Mouse (Mus musculus): Measurements from ENCODE around the gene Uaca.

Uaca gene

DNA sequence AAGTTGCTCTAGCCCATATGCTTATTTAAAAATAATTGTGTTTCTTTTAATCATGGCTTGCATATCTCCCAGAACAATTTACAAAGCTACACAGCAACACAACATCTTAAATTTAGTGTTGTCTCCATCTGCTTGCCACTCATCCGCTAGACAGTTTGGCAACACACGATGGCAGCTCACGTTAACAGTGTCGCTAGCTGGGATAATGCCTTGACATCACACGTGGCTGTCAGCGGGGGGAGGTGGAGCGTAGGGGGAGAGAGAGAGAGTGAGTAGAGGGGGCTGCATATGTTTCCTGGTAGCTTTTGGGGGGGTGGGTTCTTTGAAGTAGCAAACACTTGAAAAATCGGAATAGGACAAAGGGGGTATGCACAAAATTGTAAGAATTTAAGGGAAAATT, 82.2 kb downstream of the Uaca start:
- no peak for TF ChIP-seq GATA4 (IDR thresholded peaks at IDR 0.05; ENCODE audit: insufficient replicate concordance, low read length)

DNA sequence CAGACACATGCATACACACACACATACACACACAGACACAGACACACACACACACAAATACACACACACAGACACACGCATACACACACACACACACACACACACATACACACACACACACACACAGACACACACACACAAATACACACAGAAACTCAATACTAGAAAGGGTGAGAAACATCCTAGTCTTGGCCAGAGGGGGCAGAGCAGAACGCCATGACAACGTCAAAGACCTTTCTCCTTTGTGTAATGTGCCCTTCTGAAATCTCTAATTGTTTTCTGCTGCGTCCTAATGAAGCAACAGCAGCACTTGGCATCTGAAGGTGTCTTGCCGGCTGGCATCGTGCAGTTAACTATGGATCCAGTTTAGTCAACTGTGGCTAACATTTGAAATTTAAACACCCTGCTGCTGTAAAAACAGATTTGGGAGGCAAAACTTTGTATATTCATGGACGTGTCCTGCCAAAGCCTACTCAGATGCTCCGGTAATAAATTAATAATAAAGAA, 83.8 kb downstream of the Uaca start:
- no peak for TF ChIP-seq GATA4 (IDR thresholded peaks at IDR 0.05; ENCODE audit: insufficient replicate concordance, low read length)

- no peak for TF ChIP-seq GATA4 (IDR thresholded peaks at IDR 0.05; ENCODE audit: insufficient replicate concordance, low read length)
These were observed 84.3 kb downstream of the Uaca start for GRCm38 (mm10) chr9:60878630-60879029.

GRCm38 (mm10) chr9:60885148-60885547, 90.8 kb downstream of the Uaca start:
- TF ChIP-seq GATA4 (IDR thresholded peaks at IDR 0.05; ENCODE audit: insufficient replicate concordance, low read length): no peak

DNA sequence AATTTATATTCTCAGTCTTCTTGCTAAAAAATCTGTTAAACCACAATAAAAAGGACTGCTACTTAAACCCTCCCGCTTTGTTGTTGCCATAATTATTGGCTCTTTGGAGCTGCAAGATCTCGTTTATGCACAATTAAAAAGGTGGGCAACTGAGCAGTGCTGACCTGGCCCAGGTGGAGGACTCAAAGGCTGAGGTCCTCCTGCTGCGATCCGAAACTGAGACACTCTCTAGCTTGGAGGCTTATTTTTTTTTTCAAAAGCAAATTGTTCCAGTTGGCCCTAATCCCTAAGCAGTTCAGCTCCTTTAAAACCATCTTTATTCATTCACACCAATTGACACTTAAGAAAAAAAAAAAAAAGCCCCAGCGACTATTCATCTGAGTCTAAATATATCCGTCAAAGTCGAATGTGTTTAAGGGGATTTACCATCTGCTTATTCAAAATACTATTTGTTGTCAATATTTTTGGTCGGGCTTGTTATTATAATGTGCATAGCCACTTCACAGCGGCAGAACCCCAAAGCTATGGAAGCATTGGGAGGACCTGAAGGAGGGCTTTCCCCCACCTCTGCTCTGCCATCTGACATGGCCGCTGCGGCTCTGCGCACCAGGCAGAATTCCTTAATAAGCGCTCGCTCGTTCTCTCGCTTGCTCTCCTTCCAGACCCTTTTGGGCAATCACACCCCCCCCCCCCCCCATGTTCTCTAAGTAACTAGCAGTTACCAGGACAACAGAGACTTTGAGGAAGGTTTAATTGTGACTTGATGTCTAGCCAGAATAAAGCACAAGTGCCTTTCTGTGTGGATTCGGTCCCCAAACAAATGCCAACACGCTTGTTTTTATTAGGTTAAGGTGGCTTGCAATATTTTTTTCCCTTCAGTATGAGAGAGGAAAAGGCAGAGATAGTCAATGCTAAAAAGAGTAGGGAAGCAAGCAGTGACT, 92.4 kb downstream of the Uaca start:
- TF ChIP-seq GATA4 (IDR thresholded peaks at IDR 0.05; ENCODE audit: insufficient replicate concordance, low read length): no peak

- TF ChIP-seq GATA4 (IDR thresholded peaks at IDR 0.05; ENCODE audit: insufficient replicate concordance, low read length): no peak
These were observed 93.1 kb downstream of the Uaca start for GRCm38 (mm10) chr9:60887389-60887811.

DNA sequence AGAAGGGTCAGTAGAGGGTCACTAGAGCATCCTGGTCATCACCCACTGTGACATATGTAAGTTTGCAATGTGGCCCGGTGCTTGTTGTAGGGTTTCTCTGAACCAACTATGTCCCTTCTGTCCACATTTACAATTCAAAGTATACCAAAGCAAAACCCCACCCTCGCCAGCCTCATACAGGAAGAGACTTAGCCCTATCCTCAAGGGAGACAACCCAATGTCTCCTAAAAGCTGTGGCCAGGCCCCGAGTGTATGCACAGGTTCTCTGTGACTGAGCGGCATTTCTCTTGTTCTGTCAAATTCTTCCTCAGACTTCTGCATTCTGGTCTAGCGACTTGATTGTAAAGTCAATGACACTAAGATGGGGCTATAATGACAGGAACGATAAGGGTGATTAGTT, 99.2 kb downstream of the Uaca start:
- no peak for TF ChIP-seq GATA4 (IDR thresholded peaks at IDR 0.05; ENCODE audit: insufficient replicate concordance, low read length)

DNA sequence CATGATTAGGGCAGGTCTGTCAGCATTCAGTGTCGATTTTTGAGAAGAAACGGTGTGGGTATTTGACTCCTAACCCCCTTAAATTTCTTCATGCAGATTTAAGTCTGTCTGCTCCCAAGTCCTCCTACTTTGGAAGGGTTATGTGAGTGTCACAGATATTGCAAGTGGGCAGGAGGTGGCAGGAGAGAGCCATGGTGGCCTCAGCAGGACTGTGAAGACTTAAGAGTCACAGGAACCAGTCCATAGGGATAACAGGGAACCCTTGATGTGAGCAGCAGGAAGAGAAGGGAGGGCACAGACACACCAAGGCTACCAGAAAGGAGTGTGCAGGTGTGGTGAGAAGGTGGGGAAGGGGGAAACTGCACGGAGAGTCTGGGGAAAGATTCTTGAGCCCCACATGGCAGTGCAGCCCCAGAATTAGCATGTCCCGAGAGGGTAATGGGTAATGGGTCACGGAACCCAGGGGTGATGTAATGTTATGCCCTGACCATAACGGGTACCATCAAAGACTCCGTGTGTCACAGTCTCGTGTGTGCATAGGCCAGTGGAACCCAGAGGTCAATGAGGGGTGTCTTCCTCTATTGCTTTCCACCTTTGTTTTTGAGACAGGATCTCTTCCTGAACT, 101.3 kb downstream of the Uaca start:
- TF ChIP-seq GATA4 (IDR thresholded peaks at IDR 0.05; ENCODE audit: insufficient replicate concordance, low read length): no peak

- no peak for TF ChIP-seq GATA4 (IDR thresholded peaks at IDR 0.05; ENCODE audit: insufficient replicate concordance, low read length)
These were observed 104.1 kb downstream of the Uaca start for GRCm38 (mm10) chr9:60898291-60899020.

- TF ChIP-seq GATA4 (IDR thresholded peaks at IDR 0.05; ENCODE audit: insufficient replicate concordance, low read length): no peak
These were observed 104.9 kb downstream of the Uaca start for GRCm38 (mm10) chr9:60899201-60899600.

DNA sequence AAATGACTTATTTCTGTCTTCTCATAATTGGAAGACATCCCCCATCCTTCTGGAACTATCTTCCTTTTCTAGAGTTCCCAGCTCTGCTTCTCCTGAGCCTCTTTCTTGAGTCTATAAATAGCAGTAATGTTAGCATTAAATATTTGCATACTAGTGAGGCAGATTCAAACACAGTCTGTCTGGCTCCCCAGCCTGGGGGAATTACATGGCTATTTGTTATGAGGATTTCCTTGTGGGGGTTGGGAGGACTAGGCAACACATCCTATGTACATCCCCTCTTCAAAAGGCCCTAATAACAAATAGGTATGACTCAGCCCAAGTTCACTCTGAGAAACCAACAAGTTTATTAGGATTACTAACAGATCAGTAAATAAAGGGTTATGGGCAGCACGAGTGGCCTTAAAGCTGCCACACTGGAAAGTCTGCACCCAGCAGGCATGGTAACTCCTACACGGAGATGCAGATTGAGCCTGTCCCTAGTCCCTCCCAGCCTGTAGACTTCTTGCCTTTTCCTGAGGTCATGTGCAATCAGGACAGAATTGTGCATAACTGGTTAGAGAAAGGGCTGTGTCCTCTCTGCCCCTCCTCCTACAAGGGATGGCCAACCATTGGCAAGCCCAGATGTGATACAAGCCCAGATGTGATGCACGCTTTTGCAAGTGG, 105.6 kb downstream of the Uaca start:
- TF ChIP-seq GATA4 (IDR thresholded peaks at IDR 0.05; ENCODE audit: insufficient replicate concordance, low read length): no peak

DNA sequence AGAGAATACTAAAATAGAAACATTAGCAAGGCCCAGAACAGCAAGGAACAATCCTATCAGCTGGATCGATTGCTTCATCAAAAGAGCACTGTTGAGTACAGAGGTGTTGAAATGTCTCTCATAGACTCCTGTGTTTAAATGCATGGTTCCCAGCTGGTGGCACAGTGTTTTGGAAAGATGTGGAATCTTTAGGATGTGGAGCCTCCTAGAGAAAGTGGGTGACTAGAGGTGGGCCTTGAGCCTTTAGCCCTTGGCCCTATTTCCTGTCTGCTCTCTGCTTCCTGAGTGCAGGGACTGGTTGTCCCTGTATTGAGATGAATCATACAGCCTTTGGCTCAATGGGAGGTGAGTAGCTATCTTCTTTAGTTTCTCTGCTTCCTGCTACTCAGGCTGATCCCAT, 117.9 kb downstream of the Uaca start:
- no peak for TF ChIP-seq GATA4 (IDR thresholded peaks at IDR 0.05; ENCODE audit: insufficient replicate concordance, low read length)

DNA sequence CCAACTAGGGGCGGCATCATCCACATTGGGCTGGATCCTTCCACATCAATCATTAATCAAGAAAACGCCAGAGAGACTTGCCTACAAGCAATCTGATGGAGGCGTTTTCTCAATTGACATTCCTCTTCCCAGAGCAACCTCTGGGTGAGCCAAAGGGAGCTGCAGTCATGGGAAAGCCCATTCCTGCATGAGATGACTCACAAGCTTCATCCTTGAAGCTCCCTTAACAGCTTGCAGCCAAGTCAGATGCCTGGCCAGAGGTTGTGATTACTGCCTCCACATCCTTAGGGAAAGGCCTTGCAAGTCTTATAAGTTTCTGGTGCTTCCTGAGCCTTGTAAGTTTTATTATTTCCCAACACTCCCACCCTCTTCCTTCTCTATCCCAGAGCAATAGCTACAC, 119.3 kb downstream of the Uaca start:
- TF ChIP-seq GATA4 (IDR thresholded peaks at IDR 0.05; ENCODE audit: insufficient replicate concordance, low read length): no peak

DNA sequence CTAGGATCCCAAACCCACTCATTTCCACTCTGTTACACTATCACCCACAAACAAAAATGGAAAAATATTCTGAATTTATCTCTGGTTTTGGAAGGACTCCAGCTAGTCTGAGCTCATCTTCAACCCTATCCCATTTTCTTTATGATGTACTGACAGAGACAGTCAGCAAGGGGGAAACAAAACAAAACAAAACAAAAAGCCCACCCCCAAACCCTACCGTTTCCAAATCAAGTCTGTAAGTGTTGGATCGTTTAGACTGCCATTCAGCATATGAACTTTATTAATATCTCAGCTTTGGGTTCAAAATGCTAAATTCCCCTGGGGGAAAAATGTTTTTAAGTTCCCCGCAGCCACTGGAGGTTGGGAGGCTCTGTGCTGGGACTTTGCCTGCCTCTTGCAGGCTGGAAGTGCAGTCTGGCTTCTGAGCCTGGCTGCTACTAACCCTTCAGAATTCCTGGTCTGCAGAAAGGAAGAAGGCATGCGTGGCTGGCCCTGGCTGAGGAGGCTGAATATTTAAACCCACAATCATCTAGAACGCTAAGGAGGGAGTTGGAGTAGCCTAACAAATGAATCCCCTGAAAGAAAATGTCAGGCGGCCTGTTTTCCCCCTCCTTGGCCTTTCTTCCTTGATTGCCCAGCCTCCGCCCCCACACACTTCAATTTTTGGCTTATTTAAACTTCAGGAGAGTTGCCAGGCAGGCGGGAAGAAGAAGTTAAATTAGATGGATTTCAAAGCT, 125.8 kb downstream of the Uaca start:
- TF ChIP-seq GATA4 (IDR thresholded peaks at IDR 0.05; ENCODE audit: insufficient replicate concordance, low read length): no peak
